Mouse (Mus musculus) liver, embryonic 12.5 days (tissue): Measurements from ENCODE around the gene Cpa4. TPM values are rescaled to one million over a fixed set of nuclear protein-coding genes. Genes with fewer than 3 reads are reported as not detected.
A peak's percentile ranks its signal among the peaks of the same experiment; 100 is the strongest.

Experiments used
- ATAC-seq: fragments of 200-750 bp; cut with Nextera tagmentation; 2 replicates; pipeline ENCODE4 v1.8.0; 2017; ENCODE audit warnings: moderate number of reproducible peaks, mild to moderate bottlenecking, moderate library complexity
- H3K27ac ChIP-seq: fragments of 300-500 bp; sonication (generic); 2 replicates; pipeline ENCODE4 v1.5.1; 2016; ENCODE audit warnings: mild to moderate bottlenecking
- H3K27me3 ChIP-seq: fragments of 300-500 bp; sonication (generic); replicated peaks from 2 replicates; pipeline ENCODE4 v1.6.1; 2016; ENCODE audit warnings: mild to moderate bottlenecking, moderate library complexity
- H3K36me3 ChIP-seq: fragments of 300-500 bp; sonication (generic); 2 replicates; pipeline ENCODE4 v1.6.1; 2016; ENCODE audit warnings: mild to moderate bottlenecking, moderate library complexity
- H3K4me1 ChIP-seq: fragments of 300-500 bp; sonication (generic); 2 replicates; pipeline ENCODE4 v1.6.1; 2016
- H3K4me2 ChIP-seq: fragments of 300-500 bp; sonication (generic); 2 replicates; pipeline ENCODE4 v1.6.1; 2016; ENCODE audit warnings: mild to moderate bottlenecking, moderate library complexity
- H3K4me3 ChIP-seq: fragments of 300-500 bp; sonication (generic); 2 replicates; pipeline ENCODE4 v1.5.1; 2016; ENCODE audit warnings: mild to moderate bottlenecking, moderate library complexity
- H3K9ac ChIP-seq: fragments of 300-500 bp; sonication (generic); 2 replicates; pipeline ENCODE4 v1.6.1; 2016; ENCODE audit warnings: mild to moderate bottlenecking, moderate library complexity
- H3K9me3 ChIP-seq: fragments of 300-500 bp; sonication (generic); replicated peaks from 2 replicates; pipeline ENCODE4 v1.6.1; 2016; ENCODE audit warnings: mild to moderate bottlenecking, moderate library complexity
- WGBS: fragments of 180-500 bp; shearing (Covaris S2); methylation state at CpG from one replicate; pipeline ENCODE4 v1.1.7; 2016; ENCODE audit not compliant: insufficient replicate concordance; 5-methylcytosine and 5-hydroxymethylcytosine counted together
- polyA plus RNA-seq: library from polyadenylated mRNA; unstranded; fragments of >200 nt; fragmentation: Nextera tagmentation; extraction: Ambion mirVana; gene quantifications from 2 replicates; pipeline ENCODE4 v1.2.1, GENCODE M21; 2016

Cpa4 gene
- polyA plus RNA-seq: 0.12 and 0.35 TPM in 2 replicates

DNA sequence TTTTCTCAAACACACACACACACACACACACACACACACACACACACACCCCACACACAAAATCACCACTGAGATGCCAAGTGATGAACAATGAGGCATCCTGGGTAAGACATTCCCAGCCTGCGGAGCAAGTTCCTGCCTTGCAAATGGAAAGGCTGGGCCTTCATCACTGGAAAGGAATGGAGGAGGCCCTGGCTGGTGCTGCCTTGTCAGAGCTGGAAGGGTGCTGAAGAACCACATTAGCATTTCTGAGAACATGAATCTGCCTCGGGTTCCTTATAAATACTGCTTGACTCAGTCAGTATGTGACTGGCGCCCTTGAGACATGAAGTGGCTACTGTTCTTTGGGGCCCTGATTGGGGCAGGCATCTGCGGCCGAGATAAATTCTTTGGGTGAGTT, at the start of gene Cpa4:
Gene Cpa4, plus strand, starts transcription at position 301 of the 400 bp plus-strand sequence.
- Histone ChIP-seq H3K27me3 (peaks cover 13% of the 10 kb centered on the region; the same call in 1 of the 2 replicates), H3K9ac (no peak within 1 kb of the TSS), H3K4me3 (no peak within 1 kb of the TSS), H3K4me2 (no peak within 1 kb of the TSS), H3K27ac (no peak within 1 kb of the TSS), H3K36me3 (no peaks in the 10 kb centered on the region), H3K4me1 (no peaks in the 10 kb centered on the region), H3K9me3 (no peaks in the 10 kb centered on the region)
- whole genome bisulfite sequencing: 65% methylated on average over 5 of the region's 5 CpGs
- no peak for ATAC-seq

DNA sequence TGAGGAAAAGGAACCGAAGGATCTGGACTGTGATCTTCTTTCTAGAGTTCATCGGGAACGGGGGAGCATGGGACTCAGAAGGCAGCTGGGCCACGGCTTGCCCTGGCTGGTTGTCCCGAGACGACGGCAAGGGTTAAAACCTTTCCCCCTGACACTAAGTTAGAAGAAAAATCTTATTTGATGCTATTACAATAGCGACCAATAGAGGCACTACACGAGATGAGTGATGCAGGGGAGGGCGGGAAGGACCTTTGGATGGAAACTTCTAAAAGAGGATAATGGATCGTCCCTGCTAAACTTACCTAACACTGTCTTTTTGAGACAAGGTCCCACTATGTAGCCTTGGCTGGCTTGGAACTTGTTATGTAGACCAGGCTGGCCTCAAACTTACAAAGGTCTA, 47.8 kb upstream of the Cpa4 start:
- H3K4me3 ChIP-seq: no peak overlapping the region
- ATAC-seq: no peak
- no peaks in the 10 kb centered on the region for H3K27me3 ChIP-seq
- no peaks in the 10 kb centered on the region for H3K9me3 ChIP-seq
- no peaks in the 10 kb centered on the region for H3K36me3 ChIP-seq
- H3K27ac ChIP-seq: no peak overlapping the region
- H3K9ac ChIP-seq: no peak overlapping the region
- 0 out of 2 replicates have a peak, but pooled peaks cover 4% of the 10 kb centered on the region for H3K4me1 ChIP-seq
- H3K4me2 ChIP-seq: no peak overlapping the region
- WGBS: 48% methylated on average over 11 of the region's 11 CpGs

DNA sequence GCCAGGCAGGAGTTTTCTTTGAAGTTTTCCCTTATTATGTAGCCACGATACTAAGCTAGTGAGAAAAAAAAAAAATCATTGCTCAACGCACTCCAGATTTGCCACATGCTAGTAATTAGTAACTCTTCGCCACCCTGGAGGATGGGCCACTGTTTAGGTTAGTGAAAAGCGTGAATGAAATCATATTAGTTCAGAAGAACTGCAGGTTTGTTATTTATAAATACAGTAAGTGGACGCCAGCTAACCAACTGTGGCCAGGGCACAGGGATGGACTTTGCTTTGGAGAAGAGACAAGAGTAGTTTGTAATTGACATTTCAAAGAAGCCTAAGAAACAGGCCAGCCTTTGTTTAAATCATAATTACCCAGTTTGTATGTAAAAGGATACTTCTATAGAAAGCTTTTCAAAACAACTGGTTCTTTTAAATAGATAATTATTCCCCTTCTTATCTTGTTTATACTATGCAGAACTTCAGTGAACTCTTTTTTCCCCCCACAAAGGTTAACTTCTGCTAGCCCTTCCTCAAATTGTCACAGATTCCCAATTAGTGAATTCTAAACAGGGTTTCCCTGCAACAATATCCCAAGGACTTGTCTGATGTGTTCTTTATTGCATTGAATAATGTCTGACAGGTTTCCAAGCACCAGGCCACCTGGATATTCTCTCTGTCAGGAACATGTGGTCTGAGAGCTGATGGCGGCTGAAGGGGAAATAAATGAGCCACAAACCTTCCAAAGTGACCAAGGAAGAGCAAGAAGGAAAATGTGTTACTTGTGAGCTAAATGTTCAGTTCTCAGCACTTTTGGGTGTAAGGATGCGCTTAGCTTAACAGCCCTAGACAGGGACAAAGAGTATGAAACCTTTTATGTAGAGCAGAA, 42.5 kb upstream of the Cpa4 start:
- ATAC-seq: no peak
- Histone ChIP-seq H3K9me3 (no peaks in the 10 kb centered on the region), H3K27me3 (peaks cover 7% of the 10 kb centered on the region), H3K4me1 (0 out of 2 replicates have a peak, but pooled peaks cover 4% of the 10 kb centered on the region), H3K9ac (no peak overlapping the region), H3K4me3 (no peak overlapping the region), H3K36me3 (no peaks in the 10 kb centered on the region), H3K4me2 (no peak overlapping the region), H3K27ac (0 out of 2 replicates have a peak overlapping the region, but pooled peaks have one; percentile 13)
- WGBS: 55% methylated on average over 7 of the region's 7 CpGs

DNA sequence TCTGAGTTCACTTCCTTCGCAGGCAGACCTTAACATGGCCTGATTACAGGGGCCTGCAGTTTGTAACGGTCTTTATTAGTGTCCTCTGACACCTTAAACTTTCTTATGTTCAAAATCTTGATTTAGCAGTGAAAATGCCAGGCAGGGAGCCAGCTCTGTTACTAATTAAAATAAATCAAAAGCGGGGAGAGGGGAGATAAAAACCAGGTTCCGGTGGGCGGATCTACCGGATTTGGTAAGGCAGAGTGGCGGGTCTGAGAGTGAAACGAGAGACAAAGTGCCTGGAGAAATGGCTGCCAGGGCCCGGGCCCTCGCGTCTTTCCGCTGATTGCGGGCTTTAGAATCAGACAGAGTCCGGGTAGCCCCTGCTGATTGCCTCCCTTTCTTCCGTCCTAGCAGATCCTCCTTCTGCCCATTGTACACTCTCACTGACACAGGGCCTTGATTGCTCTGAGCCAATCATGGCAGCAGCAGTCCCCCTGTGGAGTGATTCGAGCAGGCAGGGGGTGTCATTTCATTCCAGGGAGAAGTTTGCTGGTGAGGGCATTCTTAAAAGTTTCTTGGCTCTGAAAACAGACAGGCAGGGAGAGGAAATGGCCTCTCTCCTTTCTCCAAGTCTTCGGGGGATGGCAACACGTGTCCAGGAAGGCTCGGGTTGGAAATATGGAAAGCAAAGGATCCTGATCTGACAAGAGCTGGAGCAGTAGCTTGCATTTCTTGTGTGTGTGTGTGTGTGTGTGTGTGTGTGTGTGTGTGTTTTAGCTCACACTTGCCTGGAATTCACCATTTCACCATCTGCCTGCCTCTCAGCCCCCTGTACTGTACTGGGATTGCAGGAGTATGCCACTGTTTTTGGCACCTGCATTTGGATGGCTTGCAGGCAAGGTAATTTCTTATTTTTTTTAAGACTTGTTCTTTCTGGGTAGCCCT, 41.3 kb upstream of the Cpa4 start:
- H3K27ac ChIP-seq: peak overlapping the region; percentile 53
- no peak overlapping the region for H3K4me2 ChIP-seq
- H3K4me3 ChIP-seq: no peak overlapping the region
- peaks cover 7% of the 10 kb centered on the region for H3K27me3 ChIP-seq
- H3K9ac ChIP-seq: no peak overlapping the region
- no peak for ATAC-seq
- H3K4me1 ChIP-seq: 0 out of 2 replicates have a peak, but pooled peaks cover 4% of the 10 kb centered on the region
- no peaks in the 10 kb centered on the region for H3K36me3 ChIP-seq
- H3K9me3 ChIP-seq: no peaks in the 10 kb centered on the region
- WGBS: 29% methylated on average over 19 of the region's 19 CpGs

DNA sequence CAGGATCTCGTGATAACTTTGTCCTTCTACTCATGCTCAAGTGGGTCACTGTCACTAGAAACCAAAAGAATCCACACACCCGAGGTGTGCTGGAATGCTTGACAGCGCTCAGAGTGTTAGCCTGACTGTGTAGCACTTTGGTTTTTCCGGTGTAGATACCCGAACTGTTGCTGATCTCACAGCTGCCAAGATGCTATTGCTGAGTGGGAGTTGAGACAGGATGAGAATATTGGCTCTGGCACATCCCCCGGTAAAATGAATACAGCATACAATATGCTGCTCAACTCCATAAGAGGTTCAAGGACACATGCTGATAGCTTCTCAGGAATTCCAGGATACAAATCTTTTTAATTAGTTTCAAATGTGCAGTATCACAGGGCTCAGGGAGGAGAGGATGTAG, 39.4 kb upstream of the Cpa4 start:
- Histone ChIP-seq H3K4me2 (no peak overlapping the region), H3K4me1 (0 out of 2 replicates have a peak, but pooled peaks cover 4% of the 10 kb centered on the region), H3K27me3 (peaks cover 7% of the 10 kb centered on the region), H3K9ac (no peak overlapping the region), H3K9me3 (no peaks in the 10 kb centered on the region), H3K36me3 (no peaks in the 10 kb centered on the region), H3K27ac (no peak overlapping the region), H3K4me3 (no peak overlapping the region)
- 50% methylated on average over 6 of the region's 6 CpGs for WGBS
- no peak for ATAC-seq

DNA sequence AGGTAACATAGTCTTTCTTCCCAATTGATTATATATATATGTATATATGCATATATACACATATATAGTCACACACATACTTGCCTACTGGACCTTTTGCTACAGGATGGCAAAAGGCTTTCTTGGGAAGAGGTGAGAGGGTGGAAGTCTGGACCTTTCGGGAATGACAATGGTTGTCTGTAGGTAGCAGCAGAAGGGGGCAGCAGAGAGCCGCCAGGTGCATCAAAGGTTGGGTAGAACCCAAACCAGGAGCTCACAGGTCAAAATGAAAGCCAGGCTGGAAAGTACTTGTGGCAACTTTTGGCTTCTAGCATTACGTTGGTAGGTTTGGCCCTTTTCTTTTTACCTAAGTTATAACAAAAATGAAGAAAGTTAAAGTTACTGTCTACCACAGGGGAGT, 32.8 kb upstream of the Cpa4 start:
- H3K27me3 ChIP-seq: 0 out of 2 replicates have a peak, but pooled peaks cover 8% of the 10 kb centered on the region
- ATAC-seq: no peak
- no peak overlapping the region for H3K27ac ChIP-seq
- H3K4me1 ChIP-seq: no peaks in the 10 kb centered on the region
- H3K9ac ChIP-seq: no peak overlapping the region
- 33% methylated on average over 3 of the region's 3 CpGs for WGBS
- H3K4me2 ChIP-seq: no peak overlapping the region
- H3K9me3 ChIP-seq: no peaks in the 10 kb centered on the region
- no peaks in the 10 kb centered on the region for H3K36me3 ChIP-seq
- no peak overlapping the region for H3K4me3 ChIP-seq

DNA sequence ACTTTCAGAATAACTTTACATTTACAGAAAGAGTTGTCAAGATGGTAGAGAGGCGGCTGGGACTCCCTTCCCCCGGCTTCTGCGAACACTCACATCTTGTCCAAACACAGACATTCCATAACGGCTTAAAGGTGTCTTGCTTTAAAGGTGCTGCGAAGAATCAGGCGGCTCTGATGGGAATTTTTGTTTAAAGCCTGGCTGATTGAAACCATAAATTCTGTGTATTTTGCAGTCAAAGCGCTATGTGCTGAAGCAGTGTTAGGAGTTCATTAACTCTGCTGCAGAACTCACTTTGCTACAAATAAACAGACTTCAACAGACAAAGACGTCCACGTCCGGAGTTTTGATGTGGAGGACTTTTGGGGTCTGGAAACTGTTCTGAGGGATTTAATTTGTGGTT, 29.9 kb upstream of the Cpa4 start:
- no peak overlapping the region for H3K4me3 ChIP-seq
- WGBS: 64% methylated on average over 10 of the region's 10 CpGs
- no peak overlapping the region for H3K27ac ChIP-seq
- no peak for ATAC-seq
- H3K4me1 ChIP-seq: peaks cover 13% of the 10 kb centered on the region
- H3K4me2 ChIP-seq: no peak overlapping the region
- H3K9me3 ChIP-seq: no peaks in the 10 kb centered on the region
- no peaks in the 10 kb centered on the region for H3K36me3 ChIP-seq
- peaks cover 26% of the 10 kb centered on the region for H3K27me3 ChIP-seq
- no peak overlapping the region for H3K9ac ChIP-seq

DNA sequence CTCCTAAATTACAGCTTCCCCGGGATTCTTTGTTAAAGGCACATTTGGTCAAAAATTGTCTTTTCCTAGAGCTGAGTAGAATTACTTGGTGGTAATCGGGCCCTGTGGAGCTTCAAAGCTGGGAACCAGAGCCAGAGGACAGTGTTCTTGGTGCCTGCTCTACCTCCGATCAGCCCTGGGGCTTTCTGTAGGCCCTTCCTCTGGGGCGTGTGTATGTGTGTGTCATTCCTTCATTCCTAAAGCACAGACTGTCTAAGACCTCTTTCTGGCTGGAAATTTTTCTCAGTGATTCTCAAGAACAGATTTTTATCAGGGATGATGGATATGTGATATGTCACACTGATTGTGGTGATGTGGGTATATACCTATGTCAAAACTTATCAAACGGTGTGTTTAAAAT, 29.4 kb upstream of the Cpa4 start:
- Histone ChIP-seq H3K36me3 (no peaks in the 10 kb centered on the region), H3K4me2 (no peak overlapping the region), H3K27ac (no peak overlapping the region), H3K27me3 (peaks cover 27% of the 10 kb centered on the region), H3K4me3 (no peak overlapping the region), H3K9me3 (no peaks in the 10 kb centered on the region), H3K4me1 (peaks cover 13% of the 10 kb centered on the region), H3K9ac (no peak overlapping the region)
- 67% methylated on average over 5 of the region's 5 CpGs for WGBS
- no peak for ATAC-seq

DNA sequence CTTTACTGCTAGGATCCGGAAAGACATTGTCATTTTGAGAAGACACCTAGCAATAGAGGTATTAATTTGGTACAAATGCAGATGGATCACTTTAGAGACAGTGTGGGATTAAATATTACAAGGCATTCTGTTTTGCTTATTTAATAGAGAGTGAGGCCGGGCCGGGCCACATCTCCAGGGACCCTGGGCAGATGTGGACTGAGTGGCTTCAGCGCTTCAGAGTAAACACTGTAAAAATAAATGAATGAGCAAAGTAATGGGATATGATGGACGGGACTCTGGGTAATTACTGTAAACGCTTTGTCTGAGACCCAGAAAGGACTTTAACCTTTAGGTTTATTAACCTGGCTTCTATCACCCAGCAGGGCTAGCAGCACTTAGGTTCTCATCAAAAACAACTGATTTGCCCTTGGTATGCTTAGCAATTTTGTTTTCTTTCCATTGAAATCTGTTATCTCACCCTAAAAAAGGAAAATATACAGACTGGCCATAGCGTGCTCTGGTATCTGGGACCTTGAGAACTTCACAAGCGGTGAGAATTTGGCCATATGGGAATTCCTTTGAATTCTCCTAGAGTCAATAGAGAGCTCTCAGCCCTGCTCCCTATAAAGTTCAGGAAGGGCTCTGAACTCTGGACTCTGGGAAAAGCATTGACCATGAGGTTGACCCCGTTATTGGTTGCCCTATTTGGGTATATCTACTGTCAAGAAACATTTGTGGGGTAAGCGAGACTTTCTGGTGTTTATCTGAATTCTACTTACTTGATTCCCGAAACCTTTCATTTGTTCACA, 27.0 kb upstream of the Cpa4 start, which contains the start of gene Cpa2:
Gene Cpa2, plus strand, starts transcription at position 574 of the 791 bp plus-strand sequence.
- no peak within 1 kb of the TSS for H3K9ac ChIP-seq
- peaks cover 13% of the 10 kb centered on the region for H3K4me1 ChIP-seq
- no peak within 1 kb of the TSS for H3K4me2 ChIP-seq
- H3K4me3 ChIP-seq: no peak within 1 kb of the TSS
- H3K27me3 ChIP-seq: peaks cover 47% of the 10 kb centered on the region
- no peak for ATAC-seq
- no peak within 1 kb of the TSS for H3K27ac ChIP-seq
- WGBS: 66% methylated on average over 11 of the region's 11 CpGs
- H3K36me3 ChIP-seq: no peaks in the 10 kb centered on the region
- H3K9me3 ChIP-seq: no peaks in the 10 kb centered on the region

DNA sequence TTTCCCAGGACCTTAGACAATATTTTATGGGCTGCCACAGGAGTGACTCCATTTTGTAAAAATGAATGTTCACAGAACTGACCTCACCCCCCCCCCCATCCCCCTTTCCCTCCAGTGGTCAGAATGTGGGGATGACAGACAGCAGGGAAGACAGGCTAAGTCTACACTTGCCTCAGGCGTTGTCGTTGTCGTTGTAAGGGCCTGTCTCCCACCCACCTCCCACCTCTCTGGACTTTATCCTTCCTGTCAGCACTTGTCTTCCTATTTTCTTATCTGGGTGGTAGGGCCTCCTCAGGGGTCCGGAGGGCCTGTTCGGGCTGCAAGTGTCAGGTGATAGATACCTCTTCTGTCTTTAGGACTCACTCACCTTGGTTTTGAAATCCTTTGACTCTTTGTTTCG, 25.9 kb upstream of the Cpa4 start:
- Histone ChIP-seq H3K4me2 (no peak overlapping the region), H3K9me3 (no peaks in the 10 kb centered on the region), H3K27me3 (peaks cover 56% of the 10 kb centered on the region), H3K4me3 (no peak overlapping the region), H3K4me1 (peaks cover 13% of the 10 kb centered on the region), H3K36me3 (no peaks in the 10 kb centered on the region), H3K9ac (no peak overlapping the region), H3K27ac (no peak overlapping the region)
- ATAC-seq: no peak
- WGBS: 17% methylated on average over 6 of the region's 6 CpGs

DNA sequence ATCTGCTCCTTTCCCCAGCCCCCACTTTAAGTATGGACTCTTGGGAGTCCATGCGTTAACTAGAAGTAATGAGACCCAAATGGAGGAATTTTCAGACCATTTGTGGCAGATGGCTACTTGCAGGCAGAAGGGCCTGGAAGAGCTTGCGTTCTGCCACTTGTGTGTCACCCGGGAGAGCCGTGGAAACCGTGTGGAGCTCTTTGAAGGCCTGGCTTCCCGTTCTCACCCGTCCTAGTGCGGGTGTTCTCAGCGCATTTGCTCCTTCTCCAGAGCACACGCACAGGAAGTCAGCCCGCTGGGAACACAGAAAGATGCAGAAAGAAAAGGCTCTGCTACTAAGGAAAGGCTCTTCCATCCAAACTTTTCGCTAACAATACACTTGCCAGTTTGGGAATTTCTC, 25.1 kb upstream of the Cpa4 start:
- Histone ChIP-seq H3K9me3 (no peaks in the 10 kb centered on the region), H3K36me3 (no peaks in the 10 kb centered on the region), H3K4me3 (no peak overlapping the region), H3K27me3 (peaks cover 64% of the 10 kb centered on the region), H3K4me1 (peaks cover 13% of the 10 kb centered on the region), H3K27ac (no peak overlapping the region), H3K9ac (no peak overlapping the region), H3K4me2 (no peak overlapping the region)
- WGBS: 31% methylated on average over 12 of the region's 12 CpGs
- no peak for ATAC-seq
